Mouse (Mus musculus): ENCODE measurements around the gene Dnmt1.
A peak's percentile ranks its signal among the peaks of the same experiment; 100 is the strongest.

The Dnmt1 gene

DNA sequence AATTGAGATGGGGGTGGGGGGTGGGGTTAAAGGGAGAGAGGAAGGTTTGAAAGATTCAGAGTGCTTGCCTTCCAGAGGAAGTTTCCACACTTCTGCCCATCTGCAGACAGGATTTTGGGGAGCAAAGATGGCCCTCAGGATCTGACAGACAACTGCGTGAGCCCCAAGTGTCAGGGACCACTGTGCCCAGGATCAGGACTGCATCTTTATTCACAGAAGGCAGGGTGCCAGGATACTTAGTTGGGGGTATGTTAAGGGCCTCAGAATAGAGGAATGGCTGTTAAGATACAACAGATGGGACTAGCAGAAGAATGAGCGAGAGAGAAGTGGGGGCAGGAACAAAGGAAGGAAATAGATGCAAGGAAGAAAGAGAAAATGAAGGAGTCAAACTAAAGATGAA is 73.1 kb downstream of the Dnmt1 start:
- no peak for DNase-seq (ENCODE audit: low read depth, low spot score)

DNA sequence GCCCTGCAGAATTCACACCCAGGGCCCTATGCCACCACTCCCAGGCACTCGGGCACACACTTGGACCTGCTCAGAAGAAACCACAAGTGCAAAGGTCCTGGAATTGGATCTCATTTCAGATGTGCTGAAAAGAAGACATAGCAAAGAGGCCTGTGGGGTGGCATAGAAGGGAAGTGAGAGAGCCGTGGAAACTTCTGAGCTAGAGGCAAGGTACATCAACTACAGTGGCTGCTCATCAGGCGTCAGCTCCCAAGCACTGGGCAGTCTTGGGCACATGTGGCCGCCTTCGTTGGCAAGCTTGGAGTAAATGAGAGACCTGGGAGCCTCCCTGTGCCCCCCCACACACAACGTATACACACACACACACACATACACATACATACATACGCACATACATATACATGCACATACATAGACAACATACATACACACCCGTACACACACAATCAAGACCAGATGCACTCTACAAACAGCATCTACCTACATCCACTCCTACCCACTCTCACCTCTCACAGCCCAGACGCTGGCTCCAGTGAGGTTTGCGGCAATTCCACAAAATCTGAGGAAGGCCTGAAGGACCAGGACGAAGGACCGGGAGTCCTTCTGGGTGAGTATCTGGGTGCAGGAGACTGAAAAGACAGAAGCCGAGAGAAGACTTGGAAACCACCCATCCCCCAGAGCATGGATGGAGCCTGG is 80.4 kb downstream of the Dnmt1 start, which contains the start of gene Angptl6:
Gene Angptl6, minus strand, starts transcription at position 631 of the 696 bp plus-strand sequence.
- DNase-seq (ENCODE audit: low read depth, low spot score): no peak

DNA sequence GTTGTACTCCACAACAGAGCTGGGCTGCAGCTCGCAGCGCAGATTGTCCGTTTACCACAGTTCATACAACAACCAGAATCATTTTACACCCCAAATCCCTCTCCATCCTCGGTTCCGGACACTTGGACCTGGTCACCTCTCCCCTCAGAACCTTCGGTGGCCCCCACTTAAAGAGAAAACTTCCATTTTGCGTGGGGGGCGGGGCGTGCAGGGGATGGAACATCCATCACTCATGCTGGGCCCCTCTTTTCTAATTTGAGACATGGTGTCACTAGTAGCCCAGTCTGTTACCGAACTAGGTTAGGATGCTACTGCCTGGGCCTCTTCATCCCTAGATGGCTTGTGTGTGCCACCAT is 81.0 kb downstream of the Dnmt1 start:
- no peak for DNase-seq (ENCODE audit: low read depth, low spot score)

GRCm38 (mm10) chr9:20878041-20878709 is 81.5 kb downstream of the Dnmt1 start:
- peak; percentile 97 for DNase-seq (ENCODE audit: low read depth, low spot score)

- no peak for DNase-seq (ENCODE audit: low read depth, low spot score)
Measured at GRCm38 (mm10) chr9:20877118-20878040, 82.3 kb downstream of the Dnmt1 start.

- DNase-seq (ENCODE audit: low read depth, low spot score): no peak
Measured at GRCm38 (mm10) chr9:20876318-20877117, 83.2 kb downstream of the Dnmt1 start.

DNA sequence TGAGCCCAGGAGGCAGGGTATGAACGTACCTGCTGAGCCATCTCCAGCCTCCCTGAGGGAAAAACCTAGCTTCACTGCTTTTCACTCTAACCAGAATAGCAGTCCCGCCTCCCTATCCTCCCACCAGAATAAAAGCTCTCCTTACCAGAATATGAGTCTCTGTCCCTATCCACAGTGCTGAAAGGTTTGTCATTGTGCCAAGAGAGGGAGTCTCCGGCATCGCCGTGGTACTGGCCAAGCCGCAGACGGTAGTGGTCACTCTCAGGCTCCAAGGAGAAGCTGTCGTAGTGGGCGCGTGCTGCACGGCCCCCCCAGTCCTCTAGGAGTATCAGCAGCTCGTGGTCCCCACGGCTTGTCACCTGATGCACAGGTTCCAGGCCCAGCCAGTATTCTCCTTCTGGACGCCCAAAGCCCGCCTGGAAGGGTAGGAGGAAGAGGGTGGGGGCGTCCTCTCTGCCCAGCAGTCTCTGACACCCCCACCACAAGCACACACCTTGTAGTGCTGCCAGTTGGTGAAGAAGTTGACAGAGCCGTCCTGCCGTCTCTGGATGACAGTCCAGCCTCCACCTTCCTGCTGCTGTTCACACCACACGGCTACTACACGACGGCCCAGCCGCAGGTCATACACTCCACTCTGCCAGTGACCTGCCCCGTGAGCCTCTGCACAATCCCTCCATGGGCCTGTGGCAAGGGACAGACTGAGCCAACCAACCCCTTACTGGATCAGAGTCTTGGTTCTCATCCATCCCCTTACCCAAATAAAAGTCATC is 84.5 kb downstream of the Dnmt1 start:
- no peak for DNase-seq (ENCODE audit: low read depth, low spot score)

DNA sequence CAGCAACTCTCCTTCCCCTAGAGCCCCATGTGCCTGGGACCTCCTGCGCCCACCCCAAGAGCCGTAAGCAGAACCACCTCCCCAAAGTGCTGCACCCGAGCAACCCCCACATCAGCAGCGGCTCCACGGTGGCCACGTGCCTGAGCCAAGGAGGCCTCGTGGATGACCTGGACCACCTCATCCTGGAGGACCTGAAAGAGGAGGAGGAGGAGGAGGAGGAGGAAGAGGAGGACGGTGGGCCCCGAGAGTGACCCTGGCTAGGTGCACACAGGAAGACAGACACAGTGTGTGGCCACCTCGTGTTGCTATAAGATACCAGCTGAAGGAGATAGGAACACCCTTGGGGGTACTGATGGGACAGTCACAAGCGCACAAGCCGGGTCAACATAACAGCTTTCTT is 86.2 kb downstream of the Dnmt1 start:
- no peak for DNase-seq (ENCODE audit: low read depth, low spot score)

DNA sequence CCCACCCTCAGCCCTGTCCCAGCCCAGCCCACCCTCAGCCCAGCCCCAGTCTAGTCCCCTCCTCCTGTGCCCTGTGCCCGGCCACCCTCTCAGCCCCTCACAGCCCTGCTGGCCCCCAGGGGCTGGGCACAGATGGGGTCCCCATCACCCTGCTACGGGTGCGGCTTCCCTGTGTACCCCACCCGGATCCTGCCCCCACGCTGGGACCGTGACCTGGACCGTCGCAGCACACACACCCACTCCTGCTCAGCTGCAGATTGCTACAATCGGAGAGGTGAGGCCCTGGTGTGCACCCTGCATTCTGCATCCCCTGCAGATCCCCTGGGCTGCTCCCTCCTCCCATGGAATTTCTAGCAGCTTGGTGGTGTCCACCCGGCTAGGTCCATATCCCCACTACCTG is 86.7 kb downstream of the Dnmt1 start:
- no peak for DNase-seq (ENCODE audit: low read depth, low spot score)

- DNase-seq (ENCODE audit: low read depth, low spot score): no peak
Measured at GRCm38 (mm10) chr9:20870211-20871173, 89.2 kb downstream of the Dnmt1 start.

- no peak for DNase-seq (ENCODE audit: low read depth, low spot score)
Measured at GRCm38 (mm10) chr9:20869246-20869645, 90.4 kb downstream of the Dnmt1 start.

DNA sequence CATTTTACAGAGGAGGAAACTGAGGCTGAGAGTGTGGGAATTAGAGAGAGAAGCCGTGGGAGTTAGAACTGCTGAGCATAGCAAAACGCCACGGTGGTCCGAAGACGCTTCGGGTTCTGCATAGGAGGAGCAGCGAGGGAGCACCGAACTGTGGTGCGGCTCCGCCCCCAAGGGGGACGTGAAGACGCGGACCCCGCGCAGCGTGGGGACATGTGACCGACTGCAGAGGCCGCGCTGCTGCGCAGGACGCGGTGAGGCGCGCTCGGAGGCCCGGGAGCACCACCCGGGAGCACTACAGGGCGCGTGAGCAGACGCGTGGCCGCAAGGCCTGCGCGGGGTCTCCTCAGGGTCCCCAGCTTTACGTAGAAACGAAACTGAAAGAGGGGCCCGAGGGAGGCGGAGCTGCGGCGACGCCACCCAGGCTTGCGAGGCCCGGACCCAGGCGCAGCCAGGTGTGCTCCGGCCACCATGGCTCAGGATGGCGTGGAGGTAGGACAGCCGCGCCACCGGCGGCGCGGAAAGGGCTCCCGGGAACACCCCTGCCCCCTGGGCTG is 91.2 kb downstream of the Dnmt1 start, which contains the start of gene A230050P20Rik:
Gene A230050P20Rik, plus strand, starts transcription at position 195 of the 554 bp plus-strand sequence.
- no peak for DNase-seq (ENCODE audit: low read depth, low spot score)

- no peak for DNase-seq (ENCODE audit: low read depth, low spot score)
Measured at GRCm38 (mm10) chr9:20866879-20867278, 92.8 kb downstream of the Dnmt1 start.

- DNase-seq (ENCODE audit: low read depth, low spot score): no peak
Measured at GRCm38 (mm10) chr9:20862225-20862624, 97.5 kb downstream of the Dnmt1 start.

DNA sequence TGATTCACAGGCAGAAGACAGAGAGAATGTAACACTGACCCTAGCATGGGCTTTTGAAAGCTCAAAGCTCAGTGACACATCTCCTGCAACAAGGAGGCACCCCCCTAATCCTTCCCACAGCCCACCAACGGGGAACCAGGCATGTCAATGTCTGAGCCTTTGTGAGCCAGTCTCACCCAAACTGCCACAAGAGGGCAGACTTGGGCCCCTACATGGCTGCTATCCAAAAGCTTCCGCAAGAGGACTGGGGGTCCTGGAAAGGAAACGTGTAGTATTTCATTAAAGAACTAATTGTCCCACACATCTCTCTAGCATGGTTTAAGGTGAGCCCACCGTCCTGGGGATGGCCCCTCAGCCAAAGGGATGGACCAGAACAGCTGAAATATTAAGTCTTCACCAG is 97.9 kb downstream of the Dnmt1 start:
- DNase-seq (ENCODE audit: low read depth, low spot score): no peak

- no peak for DNase-seq (ENCODE audit: low read depth, low spot score)
Measured at GRCm38 (mm10) chr9:20859926-20860325, 99.8 kb downstream of the Dnmt1 start.

Data from brain, embryonic 18.5 days (tissue).